Mouse (Mus musculus) MEL (cell line): ENCODE results near the gene Trpm8. TPM values are rescaled to one million over a fixed set of nuclear protein-coding genes. Genes with fewer than 3 reads are reported as not detected.

Experiments used
- DNase-seq: peaks from one replicate; pipeline ENCODE4 v3.0.0; 2011; ENCODE audit warnings: low read depth, low spot score
- H3K27ac ChIP-seq: 2 replicates; pipeline ENCODE4 v1.5.1; 2012; ENCODE audit warnings: low read depth, mild to moderate bottlenecking, control low read depth, low read length, moderate library complexity; ENCODE audit not compliant: control insufficient read depth
- H3K27me3 ChIP-seq, 2 experiments: fragments of 150-350 bp in 1 of 2; sonication (generic) in 1 of 2; 2 replicates each; pipeline ENCODE4 v1.6.1; 2012; ENCODE audit warnings: low read length in 2 of 2, mild to moderate bottlenecking in 2 of 2, improper control_type of control experiment in 1 of 2, moderate library complexity in 1 of 2; ENCODE audit not compliant: insufficient read depth in 2 of 2, control insufficient read depth in 1 of 2
- H3K36me3 ChIP-seq, 2 experiments: 2 replicates each; pipeline ENCODE4 v1.6.1; 2012 to 2014; ENCODE audit warnings: low read length in 2 of 2, improper control_type of control experiment in 1 of 2, inconsistent platforms in 1 of 2, mild to moderate bottlenecking in 1 of 2; ENCODE audit not compliant: insufficient read depth in 2 of 2, control insufficient read depth in 1 of 2
- H3K4me1 ChIP-seq, 2 experiments: fragments of 150-350 bp in 1 of 2; sonication (generic) in 1 of 2; 2 replicates each; pipeline ENCODE4 v1.6.1; 2012; ENCODE audit warnings: low read length in 2 of 2, improper control_type of control experiment in 1 of 2, mild to moderate bottlenecking in 1 of 2; ENCODE audit not compliant: insufficient read depth in 2 of 2, control insufficient read depth in 1 of 2
- H3K4me3 ChIP-seq, 2 experiments: fragments of 150-350 bp in 1 of 2; sonication (generic) in 1 of 2; 2 replicates each; pipeline ENCODE4 v1.5.1; 2012; ENCODE audit warnings: low read depth in 2 of 2, low read length in 2 of 2, mild to moderate bottlenecking in 2 of 2, moderate library complexity in 2 of 2, control low read depth in 1 of 2, improper control_type of control experiment in 1 of 2; ENCODE audit not compliant: control insufficient read depth in 1 of 2, insufficient read depth in 1 of 2
- H3K79me2 ChIP-seq: 2 replicates; pipeline ENCODE4 v1.6.1; 2012; ENCODE audit warnings: mild to moderate bottlenecking, low read length, moderate library complexity; ENCODE audit not compliant: control insufficient read depth, poor library complexity, insufficient read depth
- H3K9ac ChIP-seq: 2 replicates; pipeline ENCODE4 v1.6.1; 2012; ENCODE audit warnings: low read depth, mild to moderate bottlenecking, control low read depth, low read length, moderate library complexity; ENCODE audit not compliant: control insufficient read depth, poor library complexity, severe bottlenecking
- H3K9me3 ChIP-seq: fragments of 150-350 bp; sonication (generic); replicated peaks from 2 replicates; pipeline ENCODE4 v1.6.1; 2012; ENCODE audit warnings: mild to moderate bottlenecking, low read length, improper control_type of control experiment, moderate library complexity; ENCODE audit not compliant: insufficient read depth
- CTCF ChIP-seq, 3 experiments: IDR thresholded peaks in 2 of 3; conservative IDR thresholded peaks in 1 of 3; 2 replicates each; pipeline ENCODE4 v1.5.1; 2011 to 2012; ENCODE audit warnings: low read length in 3 of 3, low read depth in 2 of 3, mild to moderate bottlenecking in 2 of 3, improper control_type of control experiment in 1 of 3, inconsistent platforms in 1 of 3, mixed read lengths in 1 of 3, moderate library complexity in 1 of 3; ENCODE audit not compliant: control insufficient read depth in 1 of 3, insufficient read depth in 1 of 3, poor library complexity in 1 of 3, severe bottlenecking in 1 of 3
- E2F4 ChIP-seq: IDR thresholded peaks from 2 replicates; pipeline ENCODE4 v1.6.1; 2011; ENCODE audit warnings: low read depth, low read length, improper control_type of control experiment, borderline replicate concordance
- EP300 ChIP-seq, 2 experiments: IDR thresholded peaks; 2 replicates each; pipeline ENCODE4 v1.6.1; 2011; ENCODE audit warnings: improper control_type of control experiment in 2 of 2, low read length in 2 of 2, low read depth in 1 of 2, mild to moderate bottlenecking in 1 of 2
- GABPA ChIP-seq: IDR thresholded peaks from 2 replicates; pipeline ENCODE4 v1.6.1; 2012; ENCODE audit warnings: low read depth, mild to moderate bottlenecking, inconsistent platforms, low read length, improper control_type of control experiment, moderate library complexity
- MXI1 ChIP-seq: IDR thresholded peaks from 2 replicates; pipeline ENCODE4 v1.6.1; 2011; ENCODE audit warnings: mild to moderate bottlenecking, low read depth, low read length, improper control_type of control experiment
- NRF1 ChIP-seq: IDR thresholded peaks from 2 replicates; pipeline ENCODE4 v1.6.1; 2014; ENCODE audit warnings: low read depth, mild to moderate bottlenecking, inconsistent platforms, low read length, improper control_type of control experiment, moderate library complexity; ENCODE audit not compliant: poor library complexity, insufficient read depth, severe bottlenecking
- POLR2AphosphoS5 ChIP-seq: IDR thresholded peaks from 2 replicates; pipeline ENCODE4 v1.6.1; 2012; ENCODE audit warnings: low read depth, borderline replicate concordance, mild to moderate bottlenecking, inconsistent platforms, low read length, moderate library complexity, mixed read lengths
- RAD21 ChIP-seq: IDR thresholded peaks from 2 replicates; pipeline ENCODE4 v1.6.1; 2011; ENCODE audit warnings: mild to moderate bottlenecking, low read depth, low read length, improper control_type of control experiment
- SIN3A ChIP-seq: IDR thresholded peaks from 2 replicates; pipeline ENCODE4 v1.6.1; 2012; ENCODE audit warnings: low read length, improper control_type of control experiment, inconsistent platforms
- TBP ChIP-seq: IDR thresholded peaks from 2 replicates; pipeline ENCODE4 v1.8.0; 2011; ENCODE audit warnings: low read depth, low read length, improper control_type of control experiment
- UBTF ChIP-seq: IDR thresholded peaks from 2 replicates; pipeline ENCODE4 v1.6.1; 2012; ENCODE audit warnings: low read depth, mild to moderate bottlenecking, inconsistent platforms, low read length, improper control_type of control experiment, moderate library complexity, borderline replicate concordance; ENCODE audit not compliant: insufficient read depth
- USF1 ChIP-seq: IDR thresholded peaks from 2 replicates; pipeline ENCODE4 v1.6.1; 2014; ENCODE audit warnings: low read depth, mild to moderate bottlenecking, inconsistent platforms, low read length, improper control_type of control experiment, moderate library complexity
- ZKSCAN1 ChIP-seq: IDR thresholded peaks from 2 replicates; pipeline ENCODE4 v1.6.1; 2012; ENCODE audit warnings: low read depth, mild to moderate bottlenecking, inconsistent platforms, low read length, improper control_type of control experiment, moderate library complexity
- ZMIZ1 ChIP-seq: IDR thresholded peaks from 2 replicates; pipeline ENCODE4 v1.6.1; 2012; ENCODE audit warnings: low read depth, mild to moderate bottlenecking, inconsistent platforms, low read length, improper control_type of control experiment, moderate library complexity
- polyA plus RNA-seq, 2 experiments: library from polyadenylated mRNA; stranded (reverse) in 1 of 2; unstranded in 1 of 2; fragments of >175 nt in 1 of 2; fragments of >200 nt in 1 of 2; gene quantifications; 2 replicates each; pipeline versions ENCODE4 v1.2.1 to v1.2.4; 2012; ENCODE audit warnings: low replicate concordance in 2 of 2, low read depth in 1 of 2; ENCODE audit not compliant: insufficient read length in 2 of 2, insufficient read depth in 1 of 2, missing spikeins in 1 of 2
- total RNA-seq: library from RNA; depleted of rRNA; stranded (reverse); fragments of 300-350 nt; gene quantifications from 2 replicates; pipeline ENCODE4 v1.2.3, GENCODE M21; 2012

Trpm8 gene
- total and polyA plus RNA-seq, 3 experiments, result not detected

DNA sequence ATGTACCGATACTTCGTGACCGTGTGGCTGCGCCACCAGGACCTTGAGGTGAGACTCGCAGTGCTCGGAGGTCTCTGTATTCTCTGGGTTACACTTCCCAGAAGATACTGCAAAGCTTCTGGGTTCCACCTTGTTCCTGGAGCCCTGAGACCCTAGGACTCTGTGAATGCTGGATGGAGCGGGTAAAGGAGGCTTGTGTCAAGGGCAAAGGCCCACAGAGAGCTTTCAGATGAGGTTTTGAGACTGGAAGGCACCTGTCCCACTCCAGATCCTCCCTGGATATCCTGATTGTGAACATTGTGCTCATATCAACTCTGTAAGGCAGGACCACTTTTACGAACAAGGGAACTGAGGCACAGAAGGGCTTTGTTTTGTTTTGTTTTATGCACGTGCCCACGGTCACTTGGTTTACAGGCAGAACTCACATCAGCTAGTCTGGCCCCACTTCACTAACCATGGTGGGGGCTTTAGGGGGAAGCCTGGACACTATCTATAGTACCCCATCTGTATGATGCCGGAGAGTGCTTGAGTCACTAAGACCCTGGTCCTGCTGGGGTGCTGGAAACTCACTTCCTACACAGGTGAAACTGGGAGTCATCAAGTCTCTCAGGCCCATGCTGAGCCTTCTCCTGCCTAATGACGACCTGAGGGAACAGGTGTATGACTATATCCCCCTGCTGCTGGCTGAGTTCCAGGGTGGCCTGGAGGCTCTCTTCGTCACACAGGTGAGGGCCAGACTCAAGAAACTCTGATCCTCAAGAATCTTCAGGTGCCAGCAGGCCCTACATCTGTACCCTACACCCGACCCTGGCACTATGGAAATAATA, 43.8 kb upstream of the Trpm8 start:
- no peaks in the 10 kb centered on the region for H3K27me3 ChIP-seq
- TF ChIP-seq E2F4 (no peak), TBP (no peak), NRF1 (no peak), SIN3A (no peak), UBTF (no peak), GABPA (no peak)
- no peaks in the 10 kb centered on the region for H3K9me3 ChIP-seq
- no peak for DNase-seq
- no peaks in the 10 kb centered on the region for H3K36me3 ChIP-seq
- no peaks in the 10 kb centered on the region for H3K4me1 ChIP-seq
- H3K79me2 ChIP-seq, result no peaks in the 10 kb centered on the region
- no peak overlapping the region for H3K4me3 ChIP-seq
- no peak overlapping the region for H3K9ac ChIP-seq
- H3K27ac ChIP-seq, result no peak overlapping the region

DNA sequence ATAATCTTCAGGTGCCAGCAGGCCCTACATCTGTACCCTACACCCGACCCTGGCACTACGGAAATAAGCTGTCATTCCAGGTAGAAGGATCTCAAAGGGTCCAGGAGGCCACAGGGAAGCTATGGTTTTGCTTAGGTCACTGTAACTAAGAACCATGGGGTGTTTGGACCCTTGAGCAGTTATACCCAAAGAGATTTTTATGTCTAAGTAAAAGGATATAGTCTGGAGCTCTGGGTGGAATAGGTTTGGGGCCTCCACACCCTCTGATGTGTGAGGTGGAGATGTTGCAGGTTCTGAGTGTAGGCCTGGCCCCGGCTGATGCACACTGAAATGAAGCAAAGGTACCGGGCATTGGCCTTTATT, 43.2 kb upstream of the Trpm8 start:
- Histone ChIP-seq H3K9ac (no peak overlapping the region), H3K4me1 (no peaks in the 10 kb centered on the region), H3K27me3 (no peaks in the 10 kb centered on the region), H3K9me3 (no peaks in the 10 kb centered on the region), H3K36me3 (no peaks in the 10 kb centered on the region), H3K27ac (no peak overlapping the region), H3K4me3 (no peak overlapping the region), H3K79me2 (no peaks in the 10 kb centered on the region)
- DNase-seq, result no peak
- no peak for TF ChIP-seq E2F4
- TF ChIP-seq GABPA, result no peak

DNA sequence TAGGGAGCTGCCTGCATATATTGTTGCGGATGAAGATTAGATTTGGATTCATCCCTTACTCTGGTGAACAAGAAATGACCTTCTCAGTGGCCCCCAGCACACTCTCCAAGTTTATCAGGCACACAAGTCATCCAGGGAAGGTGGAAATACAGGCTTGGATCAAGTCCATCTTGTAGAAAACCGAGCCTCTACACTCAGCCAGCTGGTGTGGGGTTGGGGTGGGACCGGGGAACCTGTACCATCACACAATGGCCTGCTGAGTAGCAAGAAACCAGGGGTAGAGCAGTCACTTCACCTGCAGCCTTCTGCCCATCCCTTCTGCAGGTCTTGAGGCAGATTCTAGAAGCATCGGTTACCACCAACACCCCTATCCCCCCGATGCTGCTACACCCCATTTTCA, 42.8 kb upstream of the Trpm8 start:
- Histone ChIP-seq H3K4me3 (no peak overlapping the region), H3K4me1 (no peaks in the 10 kb centered on the region), H3K27me3 (no peaks in the 10 kb centered on the region), H3K9ac (no peak overlapping the region), H3K36me3 (no peaks in the 10 kb centered on the region), H3K9me3 (no peaks in the 10 kb centered on the region), H3K79me2 (no peaks in the 10 kb centered on the region), H3K27ac (no peak overlapping the region)
- no peak for DNase-seq
- TF ChIP-seq MXI1 (no peak), RAD21 (no peak), USF1 (no peak), POLR2AphosphoS5 (no peak), CTCF (IDR thresholded peaks at IDR 0.05 in 2 of 3, conservative IDR thresholded peaks at IDR 0.05 in 1 of 3; ENCODE audit: control insufficient read depth in 1 of 3, insufficient read depth in 1 of 3, low read depth in 2 of 3, low read length in 3 of 3, poor library complexity in 1 of 3, severe bottlenecking in 1 of 3) (no peak), ZKSCAN1 (no peak), EP300 (IDR thresholded peaks at IDR 0.05; ENCODE audit: low read depth in 1 of 2, low read length in 2 of 2) (no peak), TBP (no peak), ZMIZ1 (no peak)
